Mouse (Mus musculus): Measurements from ENCODE around the gene Ssbp2. TPM values are rescaled to one million over a fixed set of nuclear protein-coding genes. Genes with fewer than 3 reads are reported as not detected.

Gene Ssbp2
- 140 and 144 TPM in 2 replicates for polyA plus RNA-seq (2016; fragmentation: Nextera tagmentation; extraction: Ambion mirVana)

- no peaks in the 10 kb centered on the region for H3K9me3 ChIP-seq
- H3K4me3 ChIP-seq: peak within 1 kb of the TSS; percentile 94
- peak within 1 kb of the TSS; percentile 93 for H3K27ac ChIP-seq
- peak within 1 kb of the TSS; percentile 92 for H3K9ac ChIP-seq
- H3K4me2 ChIP-seq (replicated peaks): peak within 1 kb of the TSS; percentile 91
- peak; percentile 30 for ATAC-seq (ENCODE audit: low FRiP score, low read depth)
- H3K27me3 ChIP-seq (replicated peaks): no peaks in the 10 kb centered on the region
- H3K4me1 ChIP-seq: peaks cover 23% of the 10 kb centered on the region
- H3K36me3 ChIP-seq: no peaks in the 10 kb centered on the region
- WGBS: 7% methylated on average over 29 of the region's 29 CpGs
Measured at GRCm38 (mm10) chr13:91459896-91460620, at the start of gene Ssbp2. TSS of gene Ssbp2 (plus strand) at chr13:91460283.

- no peak for ATAC-seq (ENCODE audit: low FRiP score, low read depth)
- Histone ChIP-seq H3K27me3 (replicated peaks) (no peaks in the 10 kb centered on the region), H3K36me3 (no peaks in the 10 kb centered on the region), H3K4me3 (no peak overlapping the region), H3K9me3 (no peaks in the 10 kb centered on the region), H3K27ac (no peak overlapping the region), H3K4me1 (no peaks in the 10 kb centered on the region), H3K4me2 (replicated peaks) (no peak overlapping the region), H3K9ac (no peak overlapping the region)
- 91% methylated on average over 5 of the region's 5 CpGs for WGBS
Measured at GRCm38 (mm10) chr13:91413752-91414503, 46.2 kb upstream of the Ssbp2 start.

DNA sequence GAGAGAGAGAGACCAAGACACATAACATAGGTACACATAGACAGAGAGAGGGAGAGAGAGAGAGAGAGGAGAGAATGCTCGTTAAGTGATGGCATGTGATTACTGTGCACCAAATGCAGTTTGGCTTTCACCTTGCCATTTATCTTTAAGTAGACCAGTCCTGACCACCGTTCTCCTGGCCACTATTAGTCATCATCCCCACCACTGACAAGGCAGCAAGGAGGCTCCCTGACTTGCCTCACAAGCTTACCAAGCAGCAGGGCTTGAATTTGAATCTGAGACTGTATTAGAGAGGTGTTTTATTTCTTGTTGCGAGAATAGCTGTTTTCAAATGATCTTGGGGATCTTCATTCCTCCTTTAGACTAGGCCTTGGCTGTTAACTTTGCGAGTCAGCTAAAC lies 44.2 kb upstream of the Ssbp2 start:
- Histone ChIP-seq H3K27ac (no peak overlapping the region), H3K4me3 (no peak overlapping the region), H3K4me2 (replicated peaks) (no peak overlapping the region), H3K27me3 (replicated peaks) (no peaks in the 10 kb centered on the region), H3K9ac (no peak overlapping the region), H3K36me3 (no peaks in the 10 kb centered on the region), H3K9me3 (no peaks in the 10 kb centered on the region), H3K4me1 (no peaks in the 10 kb centered on the region)
- WGBS: 84% methylated on average over 4 of the region's 4 CpGs
- ATAC-seq (ENCODE audit: low FRiP score, low read depth): no peak

- H3K27ac ChIP-seq: no peak overlapping the region
- 93% methylated on average over 2 of the region's 2 CpGs for WGBS
Measured at GRCm38 (mm10) chr13:91416698-91417097, 43.4 kb upstream of the Ssbp2 start.

GRCm38 (mm10) chr13:91421387-91421949 lies 38.6 kb upstream of the Ssbp2 start:
- Histone ChIP-seq H3K4me3 (no peak overlapping the region), H3K27me3 (replicated peaks) (no peaks in the 10 kb centered on the region), H3K4me1 (peaks cover 3% of the 10 kb centered on the region; the same call in 1 of the 2 replicates), H3K9ac (no peak overlapping the region), H3K36me3 (no peaks in the 10 kb centered on the region), H3K9me3 (no peaks in the 10 kb centered on the region), H3K4me2 (replicated peaks) (no peak overlapping the region), H3K27ac (no peak overlapping the region)
- no peak for ATAC-seq (ENCODE audit: low FRiP score, low read depth)
- WGBS: 42% methylated on average over 9 of the region's 9 CpGs

More at GRCm38 (mm10) chr13:91416698-91417097, 43.4 kb upstream of the Ssbp2 start:
- Histone ChIP-seq H3K9me3 (no peaks in the 10 kb centered on the region), H3K36me3 (no peaks in the 10 kb centered on the region), H3K4me3 (no peak overlapping the region), H3K27me3 (replicated peaks) (no peaks in the 10 kb centered on the region), H3K9ac (no peak overlapping the region), H3K4me1 (no peaks in the 10 kb centered on the region), H3K4me2 (replicated peaks) (no peak overlapping the region)
- no peak for ATAC-seq (ENCODE audit: low FRiP score, low read depth)

DNA sequence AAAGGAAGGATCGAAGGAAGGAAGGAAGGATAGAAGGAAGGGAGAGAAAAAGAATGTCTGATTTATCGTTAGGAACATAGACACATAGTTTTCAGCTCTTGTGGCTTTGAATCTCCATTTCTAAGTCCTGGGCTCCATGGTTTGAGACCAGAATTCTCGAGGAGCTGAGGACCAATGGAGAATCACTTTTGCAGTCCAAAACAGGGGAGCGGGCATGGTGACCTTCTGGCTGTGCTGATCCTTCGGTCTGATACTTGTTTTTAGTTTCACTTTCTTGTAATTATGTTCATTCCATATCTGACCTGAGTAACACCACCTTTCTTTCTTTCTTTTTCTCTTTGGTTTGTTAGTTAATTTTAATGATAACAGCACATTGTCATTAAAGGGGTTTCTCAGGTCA lies 29.2 kb upstream of the Ssbp2 start:
- ATAC-seq (ENCODE audit: low FRiP score, low read depth): no peak
- Histone ChIP-seq H3K9ac (no peak overlapping the region), H3K27ac (no peak overlapping the region), H3K9me3 (no peaks in the 10 kb centered on the region), H3K4me2 (replicated peaks) (no peak overlapping the region), H3K27me3 (replicated peaks) (no peaks in the 10 kb centered on the region), H3K4me3 (no peak overlapping the region), H3K4me1 (peaks cover 12% of the 10 kb centered on the region), H3K36me3 (no peaks in the 10 kb centered on the region)
- WGBS: 61% methylated on average over 5 of the region's 5 CpGs

DNA sequence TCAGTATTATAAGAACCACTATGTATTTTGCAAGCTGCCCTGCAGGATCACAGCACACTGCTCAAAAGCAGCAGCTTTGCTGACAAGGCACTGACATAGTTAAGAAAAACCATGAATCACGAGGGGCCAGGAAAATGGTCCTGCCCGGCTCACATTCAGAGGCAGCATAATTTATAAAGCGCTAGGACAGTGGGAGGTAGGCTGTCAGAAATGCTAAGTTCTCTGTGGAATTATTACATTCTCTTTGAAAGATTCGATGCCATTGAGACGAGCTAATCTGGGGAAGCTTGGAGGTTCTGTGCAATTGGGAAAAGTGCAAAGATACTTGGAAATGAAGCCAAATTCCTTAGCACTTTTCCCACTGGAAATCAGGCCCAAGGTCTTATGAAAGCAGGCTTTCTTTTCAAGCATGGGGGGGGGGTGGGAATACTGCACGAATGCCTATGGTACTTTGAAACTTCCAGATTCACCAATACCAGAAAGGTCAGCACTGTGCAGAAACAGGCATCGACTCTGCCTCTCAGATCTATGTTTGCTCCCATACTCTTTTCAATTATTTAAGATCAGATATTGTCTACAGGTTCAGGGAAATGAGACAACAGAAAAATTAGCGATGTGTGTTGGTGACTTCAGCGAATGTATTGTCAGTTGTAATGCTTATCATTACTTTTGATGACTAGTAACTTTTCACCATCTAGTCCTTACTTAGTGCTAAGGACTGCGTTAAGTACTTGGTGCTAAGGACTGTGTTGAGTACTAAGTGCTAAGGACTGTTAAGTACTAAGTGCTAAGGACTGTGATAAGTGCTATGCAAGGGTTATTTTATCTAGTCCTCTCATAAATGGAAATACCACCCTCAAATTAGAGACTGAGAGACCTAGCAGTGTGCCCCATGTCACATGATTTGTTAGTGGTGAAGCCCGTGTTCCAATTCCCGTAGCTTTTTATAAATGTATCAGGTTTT lies 28.4 kb upstream of the Ssbp2 start:
- no peak overlapping the region for H3K9ac ChIP-seq
- no peaks in the 10 kb centered on the region for H3K9me3 ChIP-seq
- no peaks in the 10 kb centered on the region for H3K36me3 ChIP-seq
- H3K27ac ChIP-seq: no peak overlapping the region
- H3K27me3 ChIP-seq (replicated peaks): no peaks in the 10 kb centered on the region
- peak; percentile 62 for ATAC-seq (ENCODE audit: low FRiP score, low read depth)
- peaks cover 9% of the 10 kb centered on the region for H3K4me1 ChIP-seq
- H3K4me2 ChIP-seq (replicated peaks): no peak overlapping the region; the same call in 1 of the 2 replicates
- WGBS: 47% methylated on average over 12 of the region's 12 CpGs
- H3K4me3 ChIP-seq: no peak overlapping the region

DNA sequence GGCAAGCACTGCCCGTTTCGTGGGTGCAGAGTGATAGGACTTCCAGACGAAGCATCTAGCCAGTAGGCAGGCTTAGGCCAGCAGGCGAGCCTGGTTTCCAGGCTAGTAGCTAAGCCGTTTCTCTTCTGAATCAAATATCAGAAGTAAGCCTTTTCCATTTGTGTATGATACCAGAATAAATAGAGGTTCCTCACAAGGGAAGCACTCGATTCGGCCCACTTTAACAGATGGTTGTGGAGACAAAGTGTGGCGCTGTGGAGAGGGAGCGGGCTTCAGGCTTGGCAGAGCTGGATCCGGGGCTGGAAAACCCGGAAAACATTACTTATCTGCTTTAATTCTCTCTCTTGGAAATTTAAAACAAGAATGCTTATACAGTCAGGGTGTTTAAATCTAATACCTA lies 27.1 kb upstream of the Ssbp2 start:
- ATAC-seq (ENCODE audit: low FRiP score, low read depth): no peak
- no peak overlapping the region for H3K27ac ChIP-seq
- WGBS: 77% methylated on average over 11 of the region's 11 CpGs

GRCm38 (mm10) chr13:91437931-91438330 lies 22.2 kb upstream of the Ssbp2 start:
- no peak for ATAC-seq (ENCODE audit: low FRiP score, low read depth)
- 64% methylated on average over 3 of the region's 3 CpGs for WGBS
- no peaks in the 10 kb centered on the region for H3K36me3 ChIP-seq
- no peaks in the 10 kb centered on the region for H3K4me1 ChIP-seq
- H3K27ac ChIP-seq: no peak overlapping the region
- H3K4me2 ChIP-seq (replicated peaks): no peak overlapping the region
- no peaks in the 10 kb centered on the region for H3K27me3 ChIP-seq (replicated peaks)
- no peak overlapping the region for H3K4me3 ChIP-seq
- H3K9me3 ChIP-seq: no peaks in the 10 kb centered on the region
- H3K9ac ChIP-seq: no peak overlapping the region

More for the DNA sequence above, 27.1 kb upstream of the Ssbp2 start:
- Histone ChIP-seq H3K36me3 (no peaks in the 10 kb centered on the region), H3K9me3 (no peaks in the 10 kb centered on the region), H3K9ac (no peak overlapping the region), H3K27me3 (replicated peaks) (no peaks in the 10 kb centered on the region), H3K4me1 (peaks cover 9% of the 10 kb centered on the region), H3K4me3 (no peak overlapping the region), H3K4me2 (replicated peaks) (no peak overlapping the region)

GRCm38 (mm10) chr13:91441476-91441875 lies 18.6 kb upstream of the Ssbp2 start:
- Histone ChIP-seq H3K4me2 (replicated peaks) (no peak overlapping the region), H3K27ac (no peak overlapping the region), H3K36me3 (no peaks in the 10 kb centered on the region), H3K9me3 (no peaks in the 10 kb centered on the region), H3K27me3 (replicated peaks) (no peaks in the 10 kb centered on the region), H3K4me1 (no peaks in the 10 kb centered on the region), H3K4me3 (no peak overlapping the region), H3K9ac (no peak overlapping the region)
- ATAC-seq (ENCODE audit: low FRiP score, low read depth): no peak
- WGBS: 93% methylated on average over 5 of the region's 5 CpGs

DNA sequence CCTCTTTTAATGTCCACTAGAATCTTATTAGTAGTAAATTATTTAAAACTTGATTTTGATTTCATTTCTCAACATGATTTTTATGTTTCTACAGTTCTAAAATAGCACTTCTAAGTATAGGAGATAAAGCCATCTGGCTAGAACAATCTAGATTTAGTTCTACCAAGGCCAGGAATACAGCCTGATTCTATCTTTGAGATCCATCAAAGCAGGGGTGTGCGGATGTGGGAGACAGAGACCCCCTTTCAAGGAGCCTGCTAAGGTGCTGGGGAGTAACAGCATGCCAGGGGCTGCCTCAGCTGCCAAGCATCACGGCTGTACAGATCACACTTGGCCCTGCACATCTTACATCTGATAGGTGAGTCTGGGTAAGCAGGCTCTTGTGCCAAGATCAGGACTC lies 13.4 kb upstream of the Ssbp2 start:
- no peak overlapping the region for H3K9ac ChIP-seq
- H3K36me3 ChIP-seq: no peaks in the 10 kb centered on the region
- no peak for ATAC-seq (ENCODE audit: low FRiP score, low read depth)
- H3K4me3 ChIP-seq: no peak overlapping the region
- H3K27me3 ChIP-seq (replicated peaks): no peaks in the 10 kb centered on the region
- H3K4me2 ChIP-seq (replicated peaks): no peak overlapping the region
- H3K4me1 ChIP-seq: no peaks in the 10 kb centered on the region
- WGBS: 89% methylated on average over 2 of the region's 2 CpGs
- H3K9me3 ChIP-seq: no peaks in the 10 kb centered on the region
- no peak overlapping the region for H3K27ac ChIP-seq
